Mouse (Mus musculus) liver, embryonic 11.5 days (tissue): ENCODE data around the gene Phf10. TPM values are rescaled to one million over a fixed set of nuclear protein-coding genes. Genes with fewer than 3 reads are reported as not detected.

Source experiments
- polyA plus RNA-seq: library from polyadenylated mRNA; unstranded; fragments of >200 nt; fragmentation: Nextera tagmentation; extraction: Ambion mirVana; gene quantifications from 2 replicates; pipeline ENCODE4 v1.2.1, GENCODE M21; 2014

Phf10 gene
- polyA plus RNA-seq, 1 experiment from 2014 or later, result 137 TPM

Other genes starting within 250 kb of the Phf10 start
- 2.0 and 2.9 TPM in 2 replicates for gene Wdr27, start 18.1 kb downstream of the Phf10 start, polyA plus RNA-seq
- gene 1600012H06Rik, start 18.1 kb downstream of the Phf10 start, polyA plus RNA-seq, result 19.9 and 22.2 TPM in 2 replicates
- 8.1 and 8.2 TPM in 2 replicates for gene 9030025P20Rik, start 17.2 kb upstream of the Phf10 start, polyA plus RNA-seq
- 1.3 and 2.6 TPM in 2 replicates for gene Gm3417, start 17.5 kb upstream of the Phf10 start, polyA plus RNA-seq
- gene Gm3435, start 48.9 kb upstream of the Phf10 start, polyA plus RNA-seq, result 5.4 and 5.6 TPM in 2 replicates
- gene Ermard, start 79.9 kb upstream of the Phf10 start, polyA plus RNA-seq, result 67.2 and 73.1 TPM in 2 replicates
- gene Tcte3, start 80.2 kb upstream of the Phf10 start, polyA plus RNA-seq, result 3.9 and 4.4 TPM in 2 replicates
- gene Gm3448, start 80.3 kb upstream of the Phf10 start, polyA plus RNA-seq, result 3.0 and 4.6 TPM in 2 replicates